Mouse (Mus musculus) C2C12 (cell line): ENCODE data around the gene Cd27.

Experiments used
- CEBPB ChIP-seq: IDR thresholded peaks from one replicate; pipeline ENCODE4 v1.6.1; 2011; ENCODE audit warnings: low read depth, mild to moderate bottlenecking, control low read depth, moderate library complexity
- CTCF ChIP-seq: IDR thresholded peaks from one replicate; pipeline ENCODE4 v1.5.1; 2011; ENCODE audit not compliant: control insufficient read depth, insufficient read depth, insufficient read length
- MYOG ChIP-seq: IDR thresholded peaks from one replicate; pipeline ENCODE4 v1.6.1; 2011; ENCODE audit not compliant: control insufficient read depth, insufficient read length; ENCODE audit errors: extremely low read depth
- USF1 ChIP-seq: IDR thresholded peaks from one replicate; pipeline ENCODE4 v1.6.1; 2011; ENCODE audit warnings: low read depth, mild to moderate bottlenecking, control low read depth, moderate library complexity

- no peak for TF ChIP-seq CTCF
- TF ChIP-seq CEBPB = no peak
- no peak for TF ChIP-seq USF1
- no peak for TF ChIP-seq MYOG
These were observed 611 bp upstream of the Cd27 start for GRCm38 (mm10) chr6:125237421-125237820.
